Mouse (Mus musculus) left cerebral cortex, postnatal 14 days (tissue): Measurements from ENCODE around the gene Vwa8. TPM values are rescaled to one million over a fixed set of nuclear protein-coding genes. Genes with fewer than 3 reads are reported as not detected.

Experiments used
- DNase-seq, 2 experiments: peaks; one replicate each; pipeline ENCODE4 v3.0.0; 2021 to 2022; ENCODE audit warnings: low spot score in 2 of 2, mixed read lengths in 1 of 2
- intact Hi-C: fragments of 180-260 bp; cut with DNase I; formaldehyde crosslinking; loops from one replicate; pipeline ENCODE4 v1.15.1; 2025
- total RNA-seq, 2 experiments: library from RNA; stranded (reverse); gene quantifications; 2 replicates each; pipeline ENCODE4 v1.2.3; 2021

Vwa8 gene
- total RNA-seq, 2 experiments from 2014 or later: 21.1 to 24.3 TPM

GRCm38 (mm10) chr14:79126176-79126575 is 277.3 kb downstream of the Vwa8 start:
- no peak for DNase-seq
- intact Hi-C loops: loop anchor here (5.0 kb wide), 2 partner anchors 176 to 346 kb away; partner anchors contain the start of gene Rgcc

GRCm38 (mm10) chr14:79134891-79135334 is 286.1 kb downstream of the Vwa8 start:
- intact Hi-C loops: loop anchor here (5.0 kb wide), 1 partner anchor 87 kb away; no protein-coding TSS in a partner anchor
- DNase-seq: peak in 1 of 2 experiments; percentile 30

GRCm38 (mm10) chr14:79135441-79135840 is 286.6 kb downstream of the Vwa8 start:
- intact Hi-C loops: loop anchor here (5.0 kb wide), 1 partner anchor 87 kb away; no protein-coding TSS in a partner anchor
- no peak for DNase-seq

GRCm38 (mm10) chr14:79136585-79136984 is 287.7 kb downstream of the Vwa8 start:
- intact Hi-C loops: loop anchor here (5.0 kb wide), 1 partner anchor 86 kb away; no protein-coding TSS in a partner anchor
- DNase-seq: no peak

GRCm38 (mm10) chr14:79137100-79137499 is 288.2 kb downstream of the Vwa8 start:
- intact Hi-C loops: loop anchor here (5.0 kb wide), 1 partner anchor 85 kb away; no protein-coding TSS in a partner anchor
- DNase-seq: no peak

GRCm38 (mm10) chr14:79139096-79139651 is 290.3 kb downstream of the Vwa8 start:
- intact Hi-C loops: loop anchor here (5.0 kb wide), 1 partner anchor 83 kb away; no protein-coding TSS in a partner anchor
- DNase-seq: no peak

GRCm38 (mm10) chr14:79139918-79140825 is 291.3 kb downstream of the Vwa8 start:
- intact Hi-C loops: loop anchor here (5.0 kb wide), 1 partner anchor 82 kb away; no protein-coding TSS in a partner anchor
- DNase-seq: no peak

- no peak for DNase-seq
- intact Hi-C loops: no loop called here
These were observed 292.0 kb downstream of the Vwa8 start for GRCm38 (mm10) chr14:79140826-79141219.

- DNase-seq: no peak
- intact Hi-C loops: no loop called here
These were observed 293.5 kb downstream of the Vwa8 start for GRCm38 (mm10) chr14:79142342-79142741.

GRCm38 (mm10) chr14:79143696-79144095 is 294.8 kb downstream of the Vwa8 start:
- intact Hi-C loops: no loop called here
- no peak for DNase-seq

GRCm38 (mm10) chr14:79144278-79145224 is 295.7 kb downstream of the Vwa8 start:
- intact Hi-C loops: no loop called here
- DNase-seq: no peak

- intact Hi-C loops: no loop called here
- DNase-seq: no peak
These were observed 302.9 kb downstream of the Vwa8 start for GRCm38 (mm10) chr14:79151711-79152110.

GRCm38 (mm10) chr14:79153896-79154295 is 305.0 kb downstream of the Vwa8 start:
- intact Hi-C loops: no loop called here
- DNase-seq: no peak

- DNase-seq: no peak
- intact Hi-C loops: no loop called here
These were observed 306.1 kb downstream of the Vwa8 start for GRCm38 (mm10) chr14:79154961-79155360.

- no peak for DNase-seq
- intact Hi-C loops: no loop called here
These were observed 307.9 kb downstream of the Vwa8 start for GRCm38 (mm10) chr14:79156526-79157411.

GRCm38 (mm10) chr14:79157451-79158218 is 308.8 kb downstream of the Vwa8 start:
- DNase-seq: no peak
- intact Hi-C loops: no loop called here

- no peak for DNase-seq
- intact Hi-C loops: no loop called here
These were observed 309.3 kb downstream of the Vwa8 start for GRCm38 (mm10) chr14:79158219-79158521.
